Mouse (Mus musculus) mesoderm, embryonic 11.5 days (tissue): ENCODE data around the gene Catsper2.

Experiments used
- DNase-seq: peaks from one replicate; pipeline ENCODE4 v3.0.0-alpha.2; 2012; ENCODE audit warnings: low read depth, low spot score

The Catsper2 gene

GRCm38 (mm10) chr2:121354378-121354777 is 59.2 kb downstream of the Catsper2 start:
- DNase-seq = no peak

GRCm38 (mm10) chr2:121353156-121353555 is 60.4 kb downstream of the Catsper2 start:
- DNase-seq = no peak
